Mouse (Mus musculus): ENCODE measurements around the gene Atp2b2.

The Atp2b2 gene

DNA sequence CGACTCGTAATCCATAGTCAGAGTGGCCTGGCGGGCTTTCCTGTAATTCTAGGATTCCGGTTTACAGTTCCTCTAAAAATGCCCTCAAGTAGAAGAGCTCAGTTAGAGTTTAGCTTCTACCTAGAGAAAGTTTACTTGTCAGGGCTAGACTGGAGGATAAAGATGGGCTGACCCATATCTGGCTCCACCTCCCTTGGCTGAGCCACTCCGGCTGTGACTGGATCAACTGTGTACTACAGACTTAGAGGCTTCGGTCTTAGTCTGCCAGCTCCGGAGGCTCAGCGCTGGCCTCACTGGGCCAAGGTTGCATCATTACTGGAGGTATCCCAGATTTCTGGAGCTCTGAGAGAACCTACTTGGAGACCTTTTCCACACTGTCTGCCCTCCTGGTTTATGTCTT lies 94.9 kb downstream of the Atp2b2 start:
- DNase-seq (ENCODE audit: extremely low spot score, low read depth, low spot score), result no peak

DNA sequence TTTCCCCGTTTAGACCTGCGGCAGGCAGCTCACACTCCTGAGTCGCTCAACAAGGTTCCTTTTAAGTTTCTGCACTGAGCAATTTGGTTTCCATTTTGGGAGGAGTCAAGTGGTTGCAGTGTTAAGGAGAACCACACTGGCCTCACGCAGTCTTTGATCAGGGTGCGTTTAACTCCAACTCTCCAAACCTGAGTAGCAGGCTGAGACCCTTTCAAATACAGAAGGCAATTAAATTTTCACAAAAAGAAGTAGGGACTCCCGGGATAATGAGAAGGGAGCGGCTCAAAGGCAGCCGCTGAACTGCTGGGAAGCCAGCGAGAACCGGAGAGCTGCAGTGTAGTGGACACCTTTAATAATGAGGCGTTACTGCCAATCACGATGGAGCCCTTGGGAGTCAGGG lies 100.1 kb downstream of the Atp2b2 start:
- DNase-seq (ENCODE audit: extremely low spot score, low read depth, low spot score), result no peak

DNA sequence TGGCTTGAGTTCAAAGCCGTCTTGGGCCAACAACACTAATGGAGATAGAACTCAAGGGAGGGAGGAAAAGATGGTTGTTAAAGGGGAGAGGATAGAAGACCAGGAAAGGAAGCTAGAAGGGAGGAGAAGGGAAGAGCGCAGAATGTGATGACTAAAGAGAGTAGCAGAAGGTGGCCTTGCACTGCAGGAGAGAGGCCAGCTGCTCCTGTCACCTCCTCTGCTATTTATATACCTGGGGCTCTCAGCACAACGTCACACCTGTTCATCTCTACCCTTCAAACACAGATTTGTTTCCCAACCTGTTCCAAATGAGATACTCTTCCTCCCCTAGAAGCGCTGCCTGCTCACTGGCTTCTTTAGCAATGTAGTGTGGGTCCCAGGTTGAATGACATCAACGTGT lies 101.1 kb downstream of the Atp2b2 start:
- DNase-seq (ENCODE audit: extremely low spot score, low read depth, low spot score), result no peak

DNA sequence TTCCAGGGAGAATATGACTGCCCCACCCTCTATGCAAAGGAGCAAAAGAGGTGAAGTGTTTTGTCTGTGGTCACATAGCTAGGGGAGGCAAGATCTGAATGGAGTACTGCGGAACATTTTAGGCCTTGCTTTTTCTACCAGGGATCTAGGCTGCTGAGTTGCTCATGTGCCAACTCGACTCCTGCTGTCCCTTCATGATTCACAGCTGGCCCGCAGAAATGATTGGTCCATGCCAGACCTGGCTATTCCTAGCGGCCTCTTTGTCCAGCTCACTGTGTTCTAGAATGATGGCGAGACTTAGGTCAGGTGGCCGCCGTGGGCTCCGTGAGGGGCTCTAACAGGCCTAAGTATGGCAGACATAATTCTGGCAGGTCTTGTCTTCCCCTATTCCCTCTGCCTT lies 103.0 kb downstream of the Atp2b2 start:
- DNase-seq (ENCODE audit: extremely low spot score, low read depth, low spot score), result no peak

DNA sequence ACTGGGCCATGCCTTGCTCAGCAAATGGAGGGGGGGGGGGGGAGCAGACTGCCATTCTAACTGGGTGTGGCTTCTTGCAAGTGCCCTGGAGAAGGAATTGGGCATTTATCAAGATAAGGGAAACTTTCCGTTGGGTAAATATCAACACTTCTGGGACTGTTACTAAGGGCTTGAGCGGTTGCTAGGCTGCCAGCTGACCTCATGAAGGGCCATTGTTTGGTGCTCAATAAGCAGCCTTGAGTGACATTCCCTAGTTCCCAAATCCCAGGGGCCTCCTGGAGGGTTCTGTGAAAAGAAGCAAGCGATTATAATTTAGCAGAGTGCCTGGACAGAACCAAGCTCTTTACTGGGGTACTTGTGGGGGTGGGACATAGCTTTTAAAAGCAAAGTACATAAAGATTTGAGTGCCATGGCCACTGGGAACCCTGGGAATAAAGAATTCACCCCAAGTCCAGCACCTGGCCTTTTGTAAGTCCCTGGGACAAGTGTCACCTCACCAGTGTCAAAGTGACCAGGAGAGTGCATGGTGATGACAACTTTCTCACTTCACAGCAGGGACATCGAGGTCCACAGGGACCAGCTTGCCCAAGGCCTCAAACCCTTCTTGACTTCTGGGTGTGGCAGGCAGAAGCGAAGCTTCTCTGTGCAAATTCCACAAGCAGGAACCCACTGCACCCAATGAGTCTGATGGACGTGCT lies 105.5 kb downstream of the Atp2b2 start:
- DNase-seq (ENCODE audit: extremely low spot score, low read depth, low spot score), result no peak

DNA sequence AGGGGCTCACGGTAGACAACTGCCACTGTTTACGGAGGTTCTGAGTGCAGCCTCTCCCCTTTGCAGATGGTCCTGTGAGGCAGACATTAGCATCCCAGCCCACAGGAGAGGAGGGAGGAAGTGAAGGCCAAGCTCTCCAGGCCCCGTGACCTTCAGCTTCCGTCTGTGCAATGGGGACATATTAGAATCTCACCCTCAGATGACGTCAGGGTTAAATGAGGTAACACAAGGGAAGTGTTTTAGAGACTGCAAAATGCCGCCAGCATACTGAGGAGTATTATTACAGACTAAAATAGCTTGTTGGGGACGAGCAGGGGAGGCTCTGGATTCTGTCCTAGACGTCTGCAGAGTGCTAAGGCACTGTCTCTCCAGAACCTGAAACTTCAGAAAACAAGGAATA lies 106.3 kb downstream of the Atp2b2 start:
- DNase-seq (ENCODE audit: extremely low spot score, low read depth, low spot score), result no peak

DNA sequence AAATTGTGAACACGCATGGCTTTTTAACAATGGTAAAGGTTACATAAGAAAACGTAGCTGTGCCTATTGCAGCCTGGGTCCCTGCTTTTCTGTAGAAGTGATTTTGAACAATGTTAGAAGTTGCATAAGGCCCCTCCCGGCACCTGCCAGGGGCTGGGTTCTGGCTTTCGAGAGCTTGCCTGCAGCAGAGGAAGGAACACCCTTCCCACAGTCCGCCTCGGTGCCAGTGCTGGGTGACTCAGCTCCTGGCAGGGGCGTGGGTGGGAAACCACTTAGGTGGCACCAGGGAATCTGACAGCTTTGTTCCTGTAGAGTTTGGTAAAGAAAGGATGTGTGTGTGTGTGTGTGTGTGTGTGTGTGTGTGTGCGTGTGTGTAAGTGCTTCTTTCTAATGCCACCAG lies 107.7 kb downstream of the Atp2b2 start:
- DNase-seq (ENCODE audit: extremely low spot score, low read depth, low spot score), result no peak

DNA sequence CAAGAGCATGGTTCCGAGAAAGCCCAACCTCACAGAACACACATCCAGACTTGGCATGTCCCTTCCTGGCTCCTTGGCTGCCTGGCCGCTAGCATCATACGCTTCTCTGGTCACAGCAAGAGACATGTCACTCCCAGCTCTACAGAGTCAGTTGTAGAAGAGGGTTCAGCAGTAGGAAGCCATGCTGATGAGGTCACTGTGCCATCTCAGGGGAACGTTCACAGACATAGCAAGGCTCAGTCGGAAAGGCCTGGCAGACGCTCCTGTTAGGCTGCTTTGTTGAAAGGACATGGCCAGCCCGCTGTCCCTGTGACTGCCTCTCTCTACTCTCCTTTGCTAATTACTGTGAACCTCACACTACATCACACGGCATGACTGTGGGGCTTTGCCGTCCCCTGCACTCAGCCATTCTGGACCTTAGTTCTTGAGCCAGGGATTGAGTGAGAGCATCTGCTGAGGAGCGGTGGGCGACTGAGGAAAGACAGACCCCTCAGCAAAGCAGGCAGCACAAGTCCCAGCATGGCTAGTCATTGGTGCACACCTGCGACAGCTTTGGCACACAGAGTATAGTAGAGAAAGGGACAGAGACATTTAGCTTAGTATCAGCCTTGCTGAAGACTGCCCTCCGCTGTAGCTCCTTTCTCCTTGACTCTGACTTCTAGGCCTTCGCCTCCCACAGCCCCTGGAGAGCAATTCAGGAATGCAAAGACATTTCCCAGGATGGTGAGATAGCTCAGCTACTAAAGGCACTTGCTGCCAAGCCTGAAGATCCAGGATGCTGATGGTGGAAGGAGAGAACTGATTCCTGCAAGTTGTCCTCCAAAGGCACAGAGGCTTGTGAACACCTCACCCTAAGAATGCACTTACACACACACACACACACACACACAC lies 108.9 kb downstream of the Atp2b2 start:
- DNase-seq (ENCODE audit: extremely low spot score, low read depth, low spot score), result no peak

DNA sequence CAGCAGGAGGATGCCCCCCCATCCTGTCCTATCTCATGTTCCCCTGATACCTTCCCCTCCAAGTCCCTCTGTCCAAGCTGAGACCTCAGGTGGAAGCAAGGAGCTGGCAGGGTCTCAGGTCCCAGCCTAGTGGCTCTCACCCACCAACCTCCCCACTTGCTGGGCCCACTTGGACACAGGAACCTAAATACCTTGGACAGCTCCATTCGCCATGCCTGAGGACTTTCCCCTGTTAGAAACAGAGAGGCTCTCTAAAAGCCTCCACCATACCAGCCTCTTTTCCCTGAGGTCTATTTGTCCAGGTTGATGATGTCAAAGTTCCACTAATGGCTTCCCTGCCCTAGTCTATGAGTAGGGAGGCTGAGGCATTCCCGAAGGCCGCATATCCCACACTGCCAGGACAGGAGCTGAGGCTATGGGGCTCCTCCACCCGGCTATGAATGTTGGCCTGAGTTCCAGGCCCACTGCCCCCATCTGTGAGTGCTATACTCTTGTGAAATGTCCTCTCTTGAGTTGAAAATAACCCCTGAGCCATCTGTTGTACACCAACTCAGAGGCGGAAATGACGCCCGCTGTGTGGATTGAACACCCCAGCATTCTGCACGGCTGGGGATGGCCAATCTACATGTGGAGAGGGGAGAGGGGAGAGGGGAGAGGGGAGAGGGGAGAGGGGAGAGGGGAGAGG lies 113.1 kb downstream of the Atp2b2 start:
- DNase-seq (ENCODE audit: extremely low spot score, low read depth, low spot score), result no peak

DNA sequence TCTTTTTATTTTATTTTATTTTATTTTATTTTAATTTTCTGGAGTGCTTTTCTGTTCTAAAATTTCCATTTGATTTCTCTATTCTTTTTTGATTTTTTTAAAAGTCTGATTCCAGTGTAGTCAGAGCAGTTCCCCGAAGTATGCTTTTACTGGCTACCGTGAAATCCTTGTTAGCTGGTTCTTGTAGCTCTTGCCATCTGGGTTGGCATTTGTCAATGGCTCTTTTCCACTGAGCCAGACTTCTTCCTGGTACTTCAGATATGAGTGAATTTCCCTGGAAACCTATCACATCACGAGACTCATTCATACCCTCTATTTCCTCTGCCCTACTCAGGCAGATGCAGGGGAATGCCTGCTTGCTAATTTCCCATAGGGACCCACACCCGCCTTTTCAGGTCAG lies 119.2 kb downstream of the Atp2b2 start:
- no peak for DNase-seq (ENCODE audit: extremely low spot score, low read depth, low spot score)

DNA sequence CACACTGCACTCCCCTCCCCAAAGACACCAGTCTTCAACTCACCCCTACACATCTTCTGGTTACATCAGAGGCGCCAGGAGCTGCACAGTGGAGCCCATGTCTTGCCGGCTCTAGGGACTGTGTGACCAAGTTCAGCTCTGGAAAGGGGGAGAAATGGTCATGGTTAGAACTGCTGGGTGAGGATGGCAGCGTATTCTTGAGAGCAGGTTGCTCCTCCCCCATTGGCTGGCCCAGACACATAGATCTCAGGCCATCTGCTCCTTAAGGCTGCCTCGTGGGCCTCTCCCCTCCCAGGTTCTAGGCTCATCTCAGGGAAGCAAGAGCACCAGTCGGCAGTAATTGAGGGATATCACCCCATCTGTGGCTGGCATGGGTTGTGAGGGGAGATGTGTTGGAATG lies 121.9 kb downstream of the Atp2b2 start:
- no peak for DNase-seq (ENCODE audit: extremely low spot score, low read depth, low spot score)

DNA sequence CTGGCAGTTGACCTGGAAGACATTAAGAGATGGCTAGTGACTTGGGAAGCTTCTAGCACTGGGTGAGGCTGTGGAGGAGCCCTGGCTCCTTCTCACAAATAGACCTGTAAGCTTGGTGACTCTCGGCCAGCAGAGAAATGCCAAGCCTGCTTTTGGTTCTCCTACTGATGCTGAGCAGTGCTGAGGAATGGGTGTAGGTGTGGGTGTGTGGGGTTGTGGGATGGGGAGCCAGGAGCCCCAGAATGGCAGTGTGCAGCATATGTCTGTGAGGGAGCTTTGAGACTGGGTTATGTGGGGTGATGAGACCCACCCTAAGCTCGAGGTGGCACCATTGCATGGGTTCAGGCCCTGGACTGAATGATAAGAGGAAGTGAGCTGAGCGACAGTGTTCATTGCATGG lies 129.7 kb downstream of the Atp2b2 start:
- no peak for DNase-seq (ENCODE audit: extremely low spot score, low read depth, low spot score)

DNA sequence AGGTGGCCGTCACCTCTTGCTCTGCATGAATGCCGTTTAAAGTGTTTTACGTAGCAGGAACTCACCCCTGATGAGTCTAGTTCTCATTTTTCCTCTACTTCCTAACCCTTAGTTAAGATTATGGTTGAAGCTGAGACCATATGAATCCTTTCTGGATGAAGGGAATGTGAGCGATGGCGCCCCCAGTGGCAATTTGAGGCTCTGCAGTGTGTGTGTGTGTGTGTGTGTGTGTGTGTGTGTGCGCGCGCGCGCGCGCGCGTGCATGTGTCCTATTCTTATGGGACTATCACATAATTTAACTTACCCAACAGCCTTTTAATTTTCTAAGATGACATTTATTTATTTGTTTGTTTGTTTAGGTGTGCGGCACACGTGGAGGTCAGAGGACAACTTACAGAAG lies 131.3 kb downstream of the Atp2b2 start:
- no peak for DNase-seq (ENCODE audit: extremely low spot score, low read depth, low spot score)

DNA sequence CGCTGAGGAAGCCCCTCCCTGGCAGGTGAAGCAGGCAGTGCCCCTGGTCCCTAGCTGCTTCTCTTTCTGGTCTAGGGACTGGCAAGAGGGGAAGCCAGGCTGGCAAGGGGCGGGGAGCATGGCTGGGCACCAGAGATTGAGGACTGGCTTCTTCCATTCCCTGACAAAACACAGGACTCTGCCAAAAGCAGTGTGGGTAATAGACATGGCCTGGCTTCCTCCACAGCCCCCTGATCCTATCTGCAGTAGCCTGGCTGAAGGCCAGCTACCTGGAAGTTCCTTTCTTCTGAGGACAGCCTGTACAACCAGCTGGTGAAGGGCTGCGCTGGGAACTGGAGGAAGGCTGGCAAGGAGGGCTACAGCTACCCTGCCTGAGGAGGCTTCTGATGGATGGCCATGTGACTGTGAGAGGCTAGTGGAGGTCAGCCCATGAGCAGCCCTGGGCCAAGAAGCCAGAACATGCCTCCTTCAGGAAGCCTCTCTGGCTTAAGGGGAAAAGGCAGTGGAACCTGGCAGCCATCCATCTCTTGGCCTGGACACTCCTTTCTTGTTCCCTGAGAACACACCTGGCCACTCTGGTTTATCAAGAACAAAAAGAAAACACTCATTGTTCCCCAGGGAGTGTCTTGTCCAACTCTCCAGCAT lies 131.9 kb downstream of the Atp2b2 start:
- DNase-seq (ENCODE audit: extremely low spot score, low read depth, low spot score), result no peak

DNA sequence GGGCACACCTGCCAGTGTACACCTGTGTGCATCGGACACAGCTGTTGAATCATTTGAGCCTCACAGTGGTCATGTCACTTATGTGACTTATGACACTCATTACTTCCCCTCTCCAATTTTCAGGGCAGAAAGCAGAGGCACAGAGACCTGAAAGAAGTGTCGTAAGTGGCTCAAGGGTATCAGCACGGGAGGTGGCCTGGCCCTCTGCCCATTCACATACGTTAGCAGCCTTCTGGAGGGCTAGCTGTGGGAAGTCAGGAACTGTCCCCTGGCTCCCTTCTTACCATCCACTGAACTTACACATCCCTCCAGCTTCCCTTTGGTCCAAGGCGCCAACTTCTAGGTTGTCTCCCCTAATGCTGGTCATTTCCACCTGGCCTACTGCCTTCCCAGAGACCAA lies 132.6 kb downstream of the Atp2b2 start:
- no peak for DNase-seq (ENCODE audit: extremely low spot score, low read depth, low spot score)

DNA sequence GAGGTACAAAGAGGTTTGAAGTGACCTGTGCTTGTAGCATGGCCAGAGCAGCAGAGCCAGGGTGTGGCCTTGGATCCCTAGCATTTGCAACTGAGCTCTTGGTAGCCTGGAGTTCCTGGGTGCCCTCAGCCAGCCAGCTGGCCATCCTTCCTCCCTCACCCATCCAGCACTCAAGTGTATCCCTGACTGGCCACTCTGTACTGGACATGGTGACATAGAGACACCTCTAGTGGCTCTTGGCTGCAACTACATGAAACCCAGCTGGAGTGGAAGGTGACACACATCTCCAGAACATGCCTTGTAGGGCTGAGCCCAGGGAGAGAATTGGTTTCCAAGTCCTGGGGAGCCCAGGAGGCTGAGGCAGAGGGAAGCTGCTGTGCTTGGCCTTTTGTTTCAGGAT lies 134.3 kb downstream of the Atp2b2 start:
- DNase-seq (ENCODE audit: extremely low spot score, low read depth, low spot score), result no peak

DNA sequence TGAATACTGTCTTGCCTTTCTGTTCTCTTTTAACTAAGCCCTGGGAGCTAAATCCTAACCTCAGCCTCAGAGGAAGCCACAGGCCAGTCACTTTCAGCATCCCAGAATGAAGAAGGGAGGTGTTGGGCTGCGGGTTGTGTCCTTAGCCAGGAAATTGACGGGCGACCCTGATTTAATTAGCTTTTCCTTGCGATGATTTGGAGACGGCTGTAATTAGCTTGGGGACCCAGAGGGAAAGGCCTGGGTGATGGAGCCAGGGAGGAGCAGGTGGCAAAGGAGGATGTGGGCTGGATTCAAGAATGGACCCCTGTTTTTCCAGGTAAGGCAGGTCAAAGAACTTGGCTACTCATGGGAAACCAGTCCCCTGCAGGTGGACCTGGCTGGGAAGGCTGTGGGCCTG lies 138.0 kb downstream of the Atp2b2 start:
- DNase-seq (ENCODE audit: extremely low spot score, low read depth, low spot score), result no peak

DNA sequence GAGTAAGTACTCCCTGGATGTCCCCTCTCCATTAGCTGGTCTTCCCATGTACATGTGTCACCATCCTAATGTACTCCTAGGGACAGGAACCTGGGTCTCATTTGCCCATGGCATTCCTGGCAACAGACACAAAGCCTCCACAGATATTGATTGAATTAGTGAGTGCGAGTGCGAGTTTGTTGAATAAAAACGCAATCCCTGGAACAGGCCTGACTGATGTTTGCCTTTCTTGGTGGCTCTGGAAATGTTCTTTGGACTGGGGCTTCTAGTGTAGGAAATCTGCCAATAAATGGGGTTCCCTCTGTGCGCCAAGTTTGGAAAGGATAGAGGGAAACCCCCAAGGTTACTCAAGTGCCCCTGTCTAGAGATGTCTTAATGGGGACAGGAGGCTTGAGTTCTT lies 146.4 kb downstream of the Atp2b2 start:
- DNase-seq (ENCODE audit: extremely low spot score, low read depth, low spot score), result no peak

DNA sequence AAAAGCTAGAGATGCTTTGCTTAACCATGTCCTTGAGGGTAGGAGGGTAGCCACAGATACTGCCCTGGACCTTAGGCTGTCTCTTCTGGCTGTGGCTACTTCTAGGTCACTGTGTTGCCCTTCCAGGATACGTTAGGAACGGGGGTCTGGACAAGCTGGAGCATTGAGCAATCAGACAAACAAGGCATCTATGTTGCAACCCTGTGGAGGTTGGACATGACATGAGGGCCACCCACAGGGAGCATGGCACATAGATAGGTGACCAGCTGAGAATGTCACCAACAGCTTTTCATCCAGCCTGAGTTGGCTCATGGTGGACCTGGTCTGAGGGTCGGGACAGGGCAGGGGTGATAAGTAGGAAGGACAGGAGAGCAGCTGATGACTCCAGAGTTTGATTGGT lies 148.4 kb downstream of the Atp2b2 start:
- DNase-seq (ENCODE audit: extremely low spot score, low read depth, low spot score), result no peak

DNA sequence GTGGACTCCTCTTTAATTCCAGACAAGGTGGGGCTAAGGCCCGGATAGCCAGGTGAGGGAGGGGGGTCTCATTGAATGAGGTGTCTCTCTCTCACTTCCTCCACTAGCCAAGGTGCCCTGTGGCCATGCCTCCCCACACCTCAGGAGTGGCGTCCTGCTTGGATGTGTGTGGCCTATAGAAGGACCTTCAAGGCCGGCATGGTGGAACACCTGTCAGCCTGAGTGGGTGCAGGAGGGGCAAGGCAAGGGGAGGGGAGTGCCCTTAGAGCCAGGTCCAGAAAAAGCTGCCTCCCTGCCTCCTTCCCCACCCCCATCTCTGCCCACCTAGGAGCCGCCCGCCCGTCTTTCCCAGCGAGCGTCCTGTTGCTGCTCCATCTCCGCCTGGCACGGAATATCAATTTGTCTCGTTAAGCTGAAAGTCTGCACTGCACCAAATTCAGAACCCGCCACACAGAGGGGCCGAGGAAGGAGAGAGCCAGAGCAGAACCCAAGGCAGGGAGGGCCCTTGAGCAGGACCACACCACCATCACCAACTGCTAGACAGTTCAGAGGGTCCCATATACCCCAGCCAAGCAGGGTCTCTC lies 150.2 kb downstream of the Atp2b2 start:
- DNase-seq (ENCODE audit: extremely low spot score, low read depth, low spot score), result no peak

Measured in hindlimb bud, embryonic 11.5 days (tissue).